Mouse (Mus musculus) hindlimb bud, embryonic 11.5 days (tissue): ENCODE measurements around the gene Sec61a2.

Experiments used
- DNase-seq: peaks from one replicate; pipeline ENCODE4 v3.0.0-alpha.2; 2012; ENCODE audit warnings: low read depth, low spot score; ENCODE audit errors: extremely low spot score

Sec61a2 gene

GRCm38 (mm10) chr2:5889412-5889811 is 5.8 kb downstream of the Sec61a2 start:
- DNase-seq, result no peak

GRCm38 (mm10) chr2:5888865-5889264 is 6.4 kb downstream of the Sec61a2 start:
- DNase-seq, result no peak

- no peak for DNase-seq
Measured at GRCm38 (mm10) chr2:5877446-5877845, 17.8 kb downstream of the Sec61a2 start.

- no peak for DNase-seq
Measured at GRCm38 (mm10) chr2:5869746-5870145, 25.5 kb downstream of the Sec61a2 start.

- DNase-seq, result no peak
Measured at GRCm38 (mm10) chr2:5867681-5868080, 27.6 kb downstream of the Sec61a2 start.

GRCm38 (mm10) chr2:5862834-5863233 is 32.4 kb downstream of the Sec61a2 start, which contains the start of gene Gm13199:
TSS of gene Gm13199 (minus strand) at chr2:5862934.
- DNase-seq, result no peak

GRCm38 (mm10) chr2:5851866-5852265 is 43.4 kb downstream of the Sec61a2 start:
- DNase-seq, result no peak

GRCm38 (mm10) chr2:5851116-5851515 is 44.1 kb downstream of the Sec61a2 start:
- no peak for DNase-seq

- DNase-seq, result no peak
Measured at GRCm38 (mm10) chr2:5845826-5846225, 49.4 kb downstream of the Sec61a2 start.

GRCm38 (mm10) chr2:5844873-5845631 is 50.2 kb downstream of the Sec61a2 start, which contains the start of the genes Nudt5 and Cdc123:
TSS of gene Nudt5 (plus strand) at chr2:5845019.
TSS of gene Cdc123 (minus strand) at chr2:5845164.
- peak; percentile 82 for DNase-seq

- DNase-seq, result no peak
Measured at GRCm38 (mm10) chr2:5844181-5844872, 50.9 kb downstream of the Sec61a2 start.

GRCm38 (mm10) chr2:5840815-5841214 is 54.4 kb downstream of the Sec61a2 start:
- no peak for DNase-seq

GRCm38 (mm10) chr2:5825265-5825913 is 69.8 kb downstream of the Sec61a2 start:
- DNase-seq, result no peak

- no peak for DNase-seq
Measured at GRCm38 (mm10) chr2:5824685-5825084, 70.5 kb downstream of the Sec61a2 start.

GRCm38 (mm10) chr2:5824213-5824612 is 71.0 kb downstream of the Sec61a2 start:
- no peak for DNase-seq

GRCm38 (mm10) chr2:5822449-5822848 is 72.8 kb downstream of the Sec61a2 start:
- DNase-seq, result no peak

GRCm38 (mm10) chr2:5821264-5821663 is 74.0 kb downstream of the Sec61a2 start:
- no peak for DNase-seq
